Mouse (Mus musculus) left cerebral cortex, postnatal 10 days (tissue): ENCODE measurements around the gene Rnf24. TPM values are rescaled to one million over a fixed set of nuclear protein-coding genes. Genes with fewer than 3 reads are reported as not detected.

Experiments
- DNase-seq, 2 experiments: peaks; one replicate each; pipeline ENCODE4 v3.0.0; 2021 to 2022; ENCODE audit warnings: low spot score in 2 of 2, mixed read lengths in 1 of 2; ENCODE audit errors: extremely low spot score in 1 of 2
- intact Hi-C: fragments of 180-260 bp; cut with DNase I; formaldehyde crosslinking; loops from one replicate; pipeline ENCODE4 v1.15.1; 2025
- total RNA-seq, 2 experiments: library from RNA; stranded (reverse); gene quantifications; 2 replicates each; pipeline ENCODE4 v1.2.3; 2021

Gene Rnf24
- total RNA-seq = 10 to 100 TPM; 27.6 to 29.0 TPM

GRCm38 (mm10) chr2:131352747-131353563, at the start of gene Rnf24:
Rnf24 (minus strand) TSS chr2:131352892.
- peak; percentile 97 to 99 for DNase-seq

GRCm38 (mm10) chr2:131401794-131402495, 49.3 kb upstream of the Rnf24 start:
- intact Hi-C loops = no loop called here
- no peak for DNase-seq

More at GRCm38 (mm10) chr2:131352747-131353563, at the start of gene Rnf24:
- intact Hi-C loops = no loop called here

GRCm38 (mm10) chr2:131400846-131401245, 48.2 kb upstream of the Rnf24 start:
- DNase-seq = no peak
- intact Hi-C loops = no loop called here

GRCm38 (mm10) chr2:131397323-131397848, 44.7 kb upstream of the Rnf24 start:
- DNase-seq = no peak
- intact Hi-C loops = no loop called here

- intact Hi-C loops = no loop called here
- DNase-seq = no peak
Measured at GRCm38 (mm10) chr2:131386350-131386962, 33.8 kb upstream of the Rnf24 start.

- intact Hi-C loops = no loop called here
- DNase-seq = no peak
Measured at GRCm38 (mm10) chr2:131385176-131385575, 32.5 kb upstream of the Rnf24 start.

- intact Hi-C loops = no loop called here
- DNase-seq = no peak
Measured at GRCm38 (mm10) chr2:131379541-131379940, 26.8 kb upstream of the Rnf24 start.

GRCm38 (mm10) chr2:131378872-131379271, 26.2 kb upstream of the Rnf24 start:
- DNase-seq = no peak

GRCm38 (mm10) chr2:131377055-131377454, 24.4 kb upstream of the Rnf24 start:
- peak in 1 of 2 experiments; percentile 43 for DNase-seq
- intact Hi-C loops = no loop called here

More at GRCm38 (mm10) chr2:131378872-131379271, 26.2 kb upstream of the Rnf24 start:
- intact Hi-C loops = no loop called here

GRCm38 (mm10) chr2:131373656-131374055, 21.0 kb upstream of the Rnf24 start:
- no peak for DNase-seq
- intact Hi-C loops = no loop called here

GRCm38 (mm10) chr2:131372276-131372877, 19.7 kb upstream of the Rnf24 start:
- intact Hi-C loops = no loop called here
- no peak for DNase-seq

- intact Hi-C loops = no loop called here
- no peak for DNase-seq
Measured at GRCm38 (mm10) chr2:131371811-131372210, 19.1 kb upstream of the Rnf24 start.

GRCm38 (mm10) chr2:131370828-131371227, 18.1 kb upstream of the Rnf24 start:
- intact Hi-C loops = no loop called here

GRCm38 (mm10) chr2:131364689-131365088, 12.0 kb upstream of the Rnf24 start:
- intact Hi-C loops = no loop called here
- no peak for DNase-seq

More at GRCm38 (mm10) chr2:131370828-131371227, 18.1 kb upstream of the Rnf24 start:
- DNase-seq = no peak

- DNase-seq = no peak
- intact Hi-C loops = no loop called here
Measured at GRCm38 (mm10) chr2:131358481-131358880, 5.8 kb upstream of the Rnf24 start.

- intact Hi-C loops = no loop called here
- DNase-seq = no peak
Measured at GRCm38 (mm10) chr2:131354049-131354448, 1.4 kb upstream of the Rnf24 start.

- no peak for DNase-seq
- intact Hi-C loops = no loop called here
Measured at GRCm38 (mm10) chr2:131353564-131353915, 848 bp upstream of the Rnf24 start.

- DNase-seq = peak in 1 of 2 experiments; percentile 79
- intact Hi-C loops = no loop called here
Measured at GRCm38 (mm10) chr2:131351968-131352746, 535 bp downstream of the Rnf24 start.
